Mouse (Mus musculus): ENCODE results near the gene Ptprj. TPM values are rescaled to one million over a fixed set of nuclear protein-coding genes. Genes with fewer than 3 reads are reported as not detected.
"Not testable (repeated sequence)": the region's sequence is repeated elsewhere in the genome, so short reads cannot be mapped to it uniquely, and the experiment has no call there.

The Ptprj gene
- polyA plus RNA-seq, 1 experiment from 2014 or later, result 4.9 TPM

DNA sequence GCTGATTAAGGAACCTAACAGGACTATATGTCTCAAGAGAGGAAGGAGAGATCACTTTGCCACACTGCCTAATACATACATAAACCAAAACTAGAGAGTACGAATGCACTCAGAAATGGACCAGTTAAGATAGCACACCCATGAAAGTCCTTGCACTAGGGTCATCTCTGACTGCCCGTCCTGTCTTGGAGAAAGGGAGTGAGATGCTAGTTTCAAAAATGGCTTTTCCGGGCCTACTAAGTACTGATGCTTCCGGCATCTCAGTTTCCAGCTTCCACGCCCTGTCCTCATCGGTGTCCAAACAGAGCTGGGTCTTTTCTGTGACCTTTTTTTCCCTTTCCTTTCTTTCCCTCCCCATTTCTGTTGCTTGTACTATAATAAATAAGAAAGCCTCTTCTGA lies 4.0 kb downstream of the Ptprj start:
- 79% methylated on average over 6 of the region's 6 CpGs for WGBS
- Histone ChIP-seq H3K9me3 (no peaks in the 10 kb centered on the region), H3K36me3 (no peaks in the 10 kb centered on the region)

DNA sequence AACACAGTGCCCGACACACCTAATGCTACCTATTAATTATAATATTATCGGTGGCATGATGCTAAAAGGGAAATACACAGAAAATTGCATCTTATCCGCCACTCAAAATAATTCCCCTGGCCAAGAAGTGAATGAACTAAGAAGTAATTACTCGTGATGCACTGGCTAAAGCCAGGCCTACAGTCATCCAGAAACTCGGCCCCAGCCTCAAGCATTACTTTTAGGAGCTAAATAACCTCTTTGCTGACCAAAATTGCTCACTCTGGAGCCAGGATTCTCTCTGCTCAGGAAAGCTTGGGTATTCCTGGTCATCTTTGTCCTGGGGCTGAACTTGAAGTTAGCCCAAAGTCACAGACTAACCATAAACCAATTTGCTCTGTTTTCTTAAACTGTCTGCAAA lies 4.7 kb downstream of the Ptprj start:
- Histone ChIP-seq H3K27ac (0 out of 2 replicates have a peak overlapping the region, but pooled peaks have one; percentile 19), H3K9me3 (no peaks in the 10 kb centered on the region), H3K4me3 (replicated peaks) (no peak overlapping the region), H3K27me3 (replicated peaks) (no peaks in the 10 kb centered on the region), H3K4me2 (no peak overlapping the region), H3K4me1 (peaks cover 8% of the 10 kb centered on the region), H3K36me3 (no peaks in the 10 kb centered on the region), H3K9ac (no peak overlapping the region)
- WGBS, result 77% methylated on average over 5 of the region's 5 CpGs
- ATAC-seq (ENCODE audit: insufficient read depth, low FRiP score, low read depth), result no peak

More for the DNA sequence above, 4.0 kb downstream of the Ptprj start:
- Histone ChIP-seq H3K4me3 (replicated peaks) (no peak overlapping the region), H3K4me2 (no peak overlapping the region), H3K27me3 (replicated peaks) (no peaks in the 10 kb centered on the region), H3K9ac (no peak overlapping the region), H3K4me1 (peaks cover 15% of the 10 kb centered on the region), H3K27ac (no peak overlapping the region)
- ATAC-seq (ENCODE audit: insufficient read depth, low FRiP score, low read depth), result no peak

DNA sequence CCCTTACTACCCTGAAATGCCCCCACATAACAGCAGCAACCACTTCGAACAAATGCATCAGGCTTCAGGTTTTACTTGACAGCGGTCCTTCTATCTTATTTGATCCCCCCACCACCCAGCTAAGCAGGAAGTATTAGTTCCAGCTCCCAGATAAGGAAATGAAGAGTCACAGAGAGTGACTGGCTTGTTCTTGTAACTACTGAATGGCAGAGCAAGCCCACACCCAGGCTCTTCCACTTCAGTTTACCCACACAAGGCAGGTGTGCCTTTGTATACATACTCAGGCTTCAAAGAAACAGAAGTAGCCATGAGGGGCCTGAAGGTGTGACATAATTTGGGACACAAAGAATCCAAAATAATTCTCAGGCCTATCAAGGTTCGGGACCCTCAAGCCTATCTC lies 5.3 kb downstream of the Ptprj start:
- H3K27ac ChIP-seq, result peak overlapping the region; percentile 19; the same call in 1 of the 2 replicates
- H3K9ac ChIP-seq, result no peak overlapping the region
- no peaks in the 10 kb centered on the region for H3K9me3 ChIP-seq
- 56% methylated on average over 3 of the region's 3 CpGs for WGBS
- peaks cover 7% of the 10 kb centered on the region; the same call in 1 of the 2 replicates for H3K4me1 ChIP-seq
- no peak overlapping the region for H3K4me2 ChIP-seq
- H3K4me3 ChIP-seq (replicated peaks), result no peak overlapping the region
- peak; percentile 31; the same call in 1 of the 2 replicates for ATAC-seq (ENCODE audit: insufficient read depth, low FRiP score, low read depth)
- no peaks in the 10 kb centered on the region for H3K27me3 ChIP-seq (replicated peaks)
- H3K36me3 ChIP-seq, result no peaks in the 10 kb centered on the region

DNA sequence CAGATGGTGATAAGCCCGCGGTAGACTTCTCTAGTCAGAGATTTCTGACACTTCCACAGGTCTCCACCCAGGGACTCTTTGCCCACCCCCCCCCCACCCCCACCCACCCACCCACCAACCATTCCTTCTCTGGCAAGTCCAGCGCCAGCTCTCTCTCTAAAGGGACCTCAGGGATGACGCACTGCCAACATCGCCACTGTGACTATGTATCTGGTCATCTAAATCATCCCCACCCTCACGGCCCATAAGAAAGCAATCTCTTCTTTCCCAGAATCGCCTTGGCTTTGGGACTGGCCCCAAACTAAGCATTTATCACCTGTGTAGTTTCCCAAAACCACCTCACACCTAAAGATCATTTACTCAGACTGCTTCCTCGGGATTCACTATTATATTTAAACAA lies 5.9 kb downstream of the Ptprj start:
- H3K36me3 ChIP-seq, result no peaks in the 10 kb centered on the region
- no peak overlapping the region for H3K9ac ChIP-seq
- no peaks in the 10 kb centered on the region for H3K27me3 ChIP-seq (replicated peaks)
- H3K27ac ChIP-seq, result 0 out of 2 replicates have a peak overlapping the region, but pooled peaks have one; percentile 40
- H3K4me3 ChIP-seq (replicated peaks), result no peak overlapping the region
- WGBS, result 64% methylated on average over 7 of the region's 8 CpGs
- no peaks in the 10 kb centered on the region for H3K9me3 ChIP-seq
- no peak for ATAC-seq (ENCODE audit: insufficient read depth, low FRiP score, low read depth)
- H3K4me2 ChIP-seq, result peak overlapping the region; percentile 25
- H3K4me1 ChIP-seq, result peaks cover 6% of the 10 kb centered on the region; the same call in 1 of the 2 replicates

DNA sequence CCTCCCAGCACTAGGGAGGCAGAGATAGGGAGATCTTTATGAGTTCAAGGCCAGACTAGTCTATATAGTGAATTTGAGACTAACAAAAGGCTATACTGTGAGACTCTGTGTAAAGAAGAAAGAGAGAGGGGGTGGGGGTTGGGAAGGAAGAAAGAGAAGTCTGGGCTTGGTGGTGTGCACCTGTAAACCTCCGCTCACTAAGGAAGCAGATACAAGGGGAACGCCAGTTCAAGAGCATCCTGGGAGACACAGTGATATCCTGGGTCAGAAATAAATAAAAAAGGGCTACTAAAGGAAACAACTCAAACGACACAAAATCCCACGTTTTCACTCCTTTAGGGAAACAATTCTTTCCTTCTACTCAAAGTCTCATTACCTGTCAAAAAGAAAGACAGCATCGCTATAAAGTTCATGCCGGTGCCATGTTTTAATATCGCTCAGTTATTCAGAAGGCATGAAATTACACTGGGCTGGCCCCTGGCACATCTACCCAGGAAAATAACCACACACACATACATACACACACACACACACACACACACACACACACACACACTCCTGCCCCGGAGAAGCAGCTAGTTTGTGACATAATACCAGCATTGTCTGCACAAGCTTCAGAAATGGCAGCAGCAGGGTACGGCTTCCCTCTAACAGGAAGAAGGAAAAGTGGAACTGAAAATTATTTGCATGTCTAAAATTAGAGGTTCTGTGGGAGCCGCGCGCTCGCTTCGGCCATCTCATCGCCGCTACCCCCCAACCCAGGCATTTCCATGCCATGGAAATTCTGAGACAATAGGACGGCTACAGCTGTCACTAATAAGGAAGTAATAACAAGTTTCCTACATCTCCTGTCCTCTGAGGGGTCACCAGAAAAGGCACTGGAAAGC lies 6.6 kb downstream of the Ptprj start:
- Histone ChIP-seq H3K4me2 (peak overlapping the region; percentile 25), H3K9me3 (no peaks in the 10 kb centered on the region), H3K36me3 (no peaks in the 10 kb centered on the region), H3K9ac (no peak overlapping the region), H3K4me3 (replicated peaks) (no peak overlapping the region), H3K27me3 (replicated peaks) (no peaks in the 10 kb centered on the region), H3K27ac (0 out of 2 replicates have a peak overlapping the region, but pooled peaks have one; percentile 40), H3K4me1 (no peaks in the 10 kb centered on the region; the same call in 1 of the 2 replicates)
- no peak for ATAC-seq (ENCODE audit: insufficient read depth, low FRiP score, low read depth)
- 72% methylated on average over 17 of the region's 17 CpGs for WGBS

DNA sequence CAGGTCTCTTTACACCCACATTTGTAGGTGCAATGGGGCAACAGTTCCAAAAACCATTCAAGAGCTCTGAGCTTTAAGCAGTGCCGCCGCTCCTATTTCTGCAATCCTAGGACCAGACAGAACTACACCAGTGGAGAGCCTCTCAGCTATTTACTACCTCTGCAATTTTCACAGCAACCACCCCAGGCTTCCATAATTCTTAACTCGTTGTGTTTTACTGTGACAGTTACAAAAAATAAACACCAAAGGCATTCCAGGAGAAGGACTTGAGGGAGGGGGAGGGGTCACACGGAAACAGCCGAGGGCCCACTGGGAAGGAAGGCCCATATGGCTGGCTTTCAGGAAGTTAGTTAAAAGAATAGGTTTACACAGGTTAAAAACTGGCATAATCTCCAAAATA lies 8.3 kb downstream of the Ptprj start:
- ATAC-seq (ENCODE audit: insufficient read depth, low FRiP score, low read depth), result no peak
- Histone ChIP-seq H3K36me3 (no peaks in the 10 kb centered on the region), H3K4me2 (no peak overlapping the region), H3K27me3 (replicated peaks) (no peaks in the 10 kb centered on the region), H3K4me1 (no peaks in the 10 kb centered on the region), H3K27ac (no peak overlapping the region), H3K4me3 (replicated peaks) (no peak overlapping the region), H3K9me3 (no peaks in the 10 kb centered on the region), H3K9ac (no peak overlapping the region)
- WGBS, result 41% methylated on average over 5 of the region's 5 CpGs

DNA sequence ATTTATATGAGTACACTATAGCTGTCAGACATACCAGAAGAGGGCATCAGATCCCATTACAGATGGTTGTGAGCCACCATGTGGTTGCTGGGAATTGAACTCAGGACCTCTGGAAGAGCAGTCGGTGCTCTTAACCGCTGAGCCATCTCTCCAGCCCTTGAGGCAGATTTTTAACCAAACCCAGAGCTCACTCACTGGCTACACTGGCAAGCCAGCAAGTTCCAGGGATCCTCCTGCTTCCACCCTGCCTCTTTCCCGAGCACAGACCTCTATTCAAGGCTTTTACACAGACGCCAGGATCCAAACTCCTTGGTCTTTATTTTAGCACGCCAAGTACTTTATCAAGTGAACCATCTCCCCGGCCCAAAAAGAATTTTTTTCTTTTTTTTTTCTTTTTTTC lies 9.0 kb downstream of the Ptprj start:
- ATAC-seq (ENCODE audit: insufficient read depth, low FRiP score, low read depth); H3K4me3 ChIP-seq (replicated peaks); H3K27me3 ChIP-seq (replicated peaks); H3K27ac ChIP-seq; H3K9ac ChIP-seq; H3K36me3 ChIP-seq; H3K4me1 ChIP-seq; H3K4me2 ChIP-seq; H3K9me3 ChIP-seq: not testable (repeated sequence)
- 86% methylated on average over 6 of the region's 6 CpGs for WGBS

DNA sequence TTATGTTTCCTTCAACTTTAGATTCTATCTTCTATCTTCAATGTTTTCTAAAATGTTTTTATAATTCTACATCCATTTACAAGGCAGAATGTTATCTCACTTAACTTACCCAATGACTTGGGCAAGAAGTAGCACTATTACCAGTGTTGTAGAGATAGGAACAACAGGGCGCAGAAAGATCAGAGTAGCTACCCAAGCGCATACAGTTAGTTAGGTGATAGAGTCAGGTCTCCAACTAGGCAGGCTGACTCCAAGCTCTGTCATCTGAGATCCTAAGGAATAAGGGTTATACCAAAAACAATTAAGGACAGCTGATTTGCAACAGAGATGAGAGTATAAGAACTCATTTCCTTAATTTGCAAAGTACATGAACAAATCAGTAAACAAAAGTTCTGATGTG lies 9.6 kb downstream of the Ptprj start:
- H3K4me3 ChIP-seq (replicated peaks), result no peak overlapping the region
- no peaks in the 10 kb centered on the region for H3K27me3 ChIP-seq (replicated peaks)
- H3K27ac ChIP-seq, result no peak overlapping the region
- no peak overlapping the region for H3K9ac ChIP-seq
- ATAC-seq (ENCODE audit: insufficient read depth, low FRiP score, low read depth), result no peak
- H3K4me2 ChIP-seq, result no peak overlapping the region
- WGBS, result 94% methylated on average over 2 of the region's 2 CpGs
- no peaks in the 10 kb centered on the region for H3K36me3 ChIP-seq
- H3K9me3 ChIP-seq, result no peaks in the 10 kb centered on the region
- 0 out of 2 replicates have a peak, but pooled peaks cover 11% of the 10 kb centered on the region for H3K4me1 ChIP-seq

DNA sequence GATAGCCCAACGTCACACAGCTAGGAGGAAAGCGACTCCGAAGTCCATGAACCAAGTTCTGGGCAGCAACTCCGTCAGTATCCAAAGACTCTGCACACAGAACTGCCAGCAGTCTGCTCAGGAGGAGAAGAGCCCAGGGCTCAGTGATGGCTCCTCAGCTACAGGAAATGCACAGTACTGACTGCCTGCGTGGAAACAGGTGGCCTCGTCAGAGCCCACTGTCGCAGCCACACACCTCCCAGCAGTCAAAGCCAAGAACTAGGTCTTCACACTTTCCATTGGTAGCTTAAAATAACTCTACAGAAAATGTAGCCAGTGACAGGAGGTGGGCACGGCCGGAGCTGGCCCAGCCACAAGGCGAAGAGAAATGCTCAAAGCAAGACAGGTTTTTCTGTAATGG lies 10.2 kb downstream of the Ptprj start:
- Histone ChIP-seq H3K36me3 (no peaks in the 10 kb centered on the region), H3K4me3 (replicated peaks) (no peak overlapping the region), H3K9me3 (no peaks in the 10 kb centered on the region), H3K4me2 (no peak overlapping the region), H3K27ac (no peak overlapping the region), H3K27me3 (replicated peaks) (no peaks in the 10 kb centered on the region), H3K4me1 (0 out of 2 replicates have a peak, but pooled peaks cover 12% of the 10 kb centered on the region), H3K9ac (no peak overlapping the region)
- WGBS, result 83% methylated on average over 10 of the region's 10 CpGs
- no peak for ATAC-seq (ENCODE audit: insufficient read depth, low FRiP score, low read depth)

DNA sequence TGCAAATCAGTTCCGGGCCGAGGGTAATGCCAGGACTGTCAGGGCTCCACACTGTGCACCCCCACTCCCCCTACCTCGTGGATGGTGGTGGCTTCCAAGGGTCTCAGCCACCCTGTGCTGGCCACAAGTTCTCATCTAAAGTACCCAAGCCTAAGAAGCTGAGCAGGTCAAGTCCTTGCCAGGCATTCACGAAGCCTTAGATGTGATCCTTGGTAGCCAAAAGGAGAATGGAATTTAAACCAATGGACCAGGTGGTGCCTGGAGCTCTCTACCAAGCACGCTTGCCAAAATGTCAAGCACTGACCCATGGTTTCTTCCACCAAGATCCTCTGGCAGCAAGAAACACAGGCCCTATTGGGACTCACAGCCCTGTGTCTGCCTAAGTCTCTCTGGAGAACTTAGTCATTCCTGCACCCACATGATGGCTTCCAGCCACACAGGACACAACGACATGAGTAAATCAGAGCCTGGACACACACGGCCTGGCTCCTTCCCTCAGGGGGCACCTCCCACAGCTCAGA lies 11.4 kb downstream of the Ptprj start:
- Histone ChIP-seq H3K27ac (no peak overlapping the region), H3K4me2 (no peak overlapping the region), H3K36me3 (no peaks in the 10 kb centered on the region), H3K27me3 (replicated peaks) (no peaks in the 10 kb centered on the region), H3K9me3 (no peaks in the 10 kb centered on the region), H3K9ac (no peak overlapping the region), H3K4me1 (0 out of 2 replicates have a peak, but pooled peaks cover 12% of the 10 kb centered on the region), H3K4me3 (replicated peaks) (no peak overlapping the region)
- WGBS, result 87% methylated on average over 7 of the region's 7 CpGs
- ATAC-seq (ENCODE audit: insufficient read depth, low FRiP score, low read depth), result no peak

DNA sequence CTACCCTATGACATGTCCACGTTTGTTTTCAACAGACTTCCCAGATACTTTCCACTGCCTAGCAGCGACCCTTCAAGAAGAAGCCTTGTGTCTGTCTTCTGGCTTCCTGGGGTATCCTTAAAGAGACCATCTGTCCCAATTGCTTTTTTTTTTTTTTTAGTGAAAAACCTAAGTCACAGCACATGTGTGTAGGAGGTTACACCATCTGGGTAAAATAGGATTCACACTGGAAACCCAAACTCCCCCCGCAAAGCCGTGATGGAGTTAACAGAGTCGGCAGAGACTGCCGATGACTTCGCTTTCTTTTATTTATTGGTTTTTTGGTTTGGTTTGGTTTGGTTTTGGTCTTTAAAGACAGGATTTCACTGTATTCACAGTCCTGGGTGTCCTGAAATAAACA lies 12.4 kb downstream of the Ptprj start:
- WGBS, result 89% methylated on average over 7 of the region's 7 CpGs
- H3K36me3 ChIP-seq, result no peaks in the 10 kb centered on the region
- H3K9ac ChIP-seq, result no peak overlapping the region
- H3K4me3 ChIP-seq (replicated peaks), result no peak overlapping the region
- no peaks in the 10 kb centered on the region for H3K9me3 ChIP-seq
- no peak overlapping the region for H3K27ac ChIP-seq
- no peak overlapping the region for H3K4me2 ChIP-seq
- no peaks in the 10 kb centered on the region for H3K27me3 ChIP-seq (replicated peaks)
- 0 out of 2 replicates have a peak, but pooled peaks cover 12% of the 10 kb centered on the region for H3K4me1 ChIP-seq
- ATAC-seq (ENCODE audit: insufficient read depth, low FRiP score, low read depth), result no peak

Measured in stomach, embryonic 15.5 days (tissue).